Mouse (Mus musculus): Measurements from ENCODE around the gene Dmwd. TPM values are rescaled to one million over a fixed set of nuclear protein-coding genes. Genes with fewer than 3 reads are reported as not detected.

Gene Dmwd
- polyA plus RNA-seq, 1 experiment = 171 TPM

DNA sequence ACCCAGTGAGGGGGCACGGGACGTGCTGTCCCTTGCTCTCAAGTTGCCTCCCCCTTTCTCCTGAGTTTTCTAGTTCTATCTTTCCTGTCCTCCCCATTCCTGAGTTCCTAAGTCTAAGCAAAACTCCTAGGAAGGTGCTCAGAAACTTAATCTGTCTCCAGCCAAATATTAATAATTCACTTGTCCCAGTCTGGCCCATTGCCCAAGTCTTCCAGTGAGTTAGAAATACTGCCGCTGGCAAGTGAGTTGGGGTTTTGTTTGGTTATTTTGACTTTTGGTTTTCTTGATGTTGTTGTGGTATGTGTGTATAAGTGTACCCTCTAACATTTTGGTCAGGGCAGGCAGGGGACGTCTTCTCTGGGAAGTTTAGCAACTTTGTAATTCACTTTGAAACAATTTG is 45.7 kb downstream of the Dmwd start:
- TF ChIP-seq CTCF (IDR thresholded peaks at IDR 0.05; ENCODE audit: extremely low read depth, insufficient read depth, low read length) (no peak), POLR2A (IDR thresholded peaks at IDR 0.05; ENCODE audit: extremely low read depth, insufficient read depth, low read length) (no peak)
- Histone ChIP-seq H3K4me3 (ENCODE audit: insufficient read depth, low read length) (no peak overlapping the region), H3K4me1 (ENCODE audit: control insufficient read depth, insufficient read depth, low read length) (no peaks in the 10 kb centered on the region), H3K27ac (ENCODE audit: insufficient read depth, low read length) (no peak overlapping the region)

- 0 out of 2 replicates have a peak, but pooled peaks cover 1% of the 10 kb centered on the region for H3K4me1 ChIP-seq (ENCODE audit: control insufficient read depth, insufficient read depth, low read length)
- H3K27ac ChIP-seq (ENCODE audit: insufficient read depth, low read length) = no peak overlapping the region
- H3K4me3 ChIP-seq (ENCODE audit: insufficient read depth, low read length) = no peak overlapping the region
- no peak for TF ChIP-seq POLR2A (IDR thresholded peaks at IDR 0.05; ENCODE audit: extremely low read depth, insufficient read depth, low read length)
- no peak for TF ChIP-seq CTCF (IDR thresholded peaks at IDR 0.05; ENCODE audit: extremely low read depth, insufficient read depth, low read length)
Measured at GRCm38 (mm10) chr7:19124713-19125112, 48.7 kb downstream of the Dmwd start.

- no peak overlapping the region for H3K27ac ChIP-seq (ENCODE audit: insufficient read depth, low read length)
- 0 out of 2 replicates have a peak, but pooled peaks cover 1% of the 10 kb centered on the region for H3K4me1 ChIP-seq (ENCODE audit: control insufficient read depth, insufficient read depth, low read length)
- TF ChIP-seq POLR2A (IDR thresholded peaks at IDR 0.05; ENCODE audit: extremely low read depth, insufficient read depth, low read length) (no peak), CTCF (IDR thresholded peaks at IDR 0.05; ENCODE audit: extremely low read depth, insufficient read depth, low read length) (no peak)
Measured at GRCm38 (mm10) chr7:19127744-19128143, 51.7 kb downstream of the Dmwd start.

DNA sequence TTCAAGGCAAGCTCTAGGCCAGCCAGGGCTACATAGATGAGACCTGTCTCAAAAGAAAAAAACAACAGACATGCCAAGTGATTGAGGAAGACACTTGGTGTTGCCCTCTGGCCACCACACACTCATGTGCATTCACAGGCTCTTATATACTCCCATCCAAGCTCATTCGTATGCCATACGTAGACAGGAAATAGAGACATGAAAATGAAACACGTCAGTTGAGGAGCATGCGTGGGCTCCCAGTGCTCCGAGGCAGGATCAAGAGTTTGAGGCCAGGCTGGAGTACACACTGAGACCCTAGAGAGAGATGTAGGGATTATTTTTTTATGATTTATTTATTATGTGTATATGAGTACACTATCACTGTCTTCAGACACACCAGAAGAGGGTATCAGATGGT is 53.4 kb downstream of the Dmwd start:
- H3K27ac ChIP-seq (ENCODE audit: insufficient read depth, low read length) = no peak overlapping the region
- H3K4me1 ChIP-seq (ENCODE audit: control insufficient read depth, insufficient read depth, low read length) = 0 out of 2 replicates have a peak, but pooled peaks cover 1% of the 10 kb centered on the region
- H3K4me3 ChIP-seq (ENCODE audit: insufficient read depth, low read length) = no peak overlapping the region
- TF ChIP-seq POLR2A (IDR thresholded peaks at IDR 0.05; ENCODE audit: extremely low read depth, insufficient read depth, low read length) (no peak), CTCF (IDR thresholded peaks at IDR 0.05; ENCODE audit: extremely low read depth, insufficient read depth, low read length) (no peak)

More at GRCm38 (mm10) chr7:19127744-19128143, 51.7 kb downstream of the Dmwd start:
- no peak overlapping the region for H3K4me3 ChIP-seq (ENCODE audit: insufficient read depth, low read length)

GRCm38 (mm10) chr7:19130657-19131056 is 54.6 kb downstream of the Dmwd start:
- Histone ChIP-seq H3K27ac (ENCODE audit: insufficient read depth, low read length) (peak overlapping the region; percentile 76; the same call in 1 of the 2 replicates), H3K4me3 (ENCODE audit: insufficient read depth, low read length) (peak overlapping the region; percentile 30; the same call in 1 of the 2 replicates), H3K4me1 (ENCODE audit: control insufficient read depth, insufficient read depth, low read length) (0 out of 2 replicates have a peak, but pooled peaks cover 1% of the 10 kb centered on the region)
- TF ChIP-seq CTCF (IDR thresholded peaks at IDR 0.05; ENCODE audit: extremely low read depth, insufficient read depth, low read length) = no peak
- TF ChIP-seq POLR2A (IDR thresholded peaks at IDR 0.05; ENCODE audit: extremely low read depth, insufficient read depth, low read length) = no peak

DNA sequence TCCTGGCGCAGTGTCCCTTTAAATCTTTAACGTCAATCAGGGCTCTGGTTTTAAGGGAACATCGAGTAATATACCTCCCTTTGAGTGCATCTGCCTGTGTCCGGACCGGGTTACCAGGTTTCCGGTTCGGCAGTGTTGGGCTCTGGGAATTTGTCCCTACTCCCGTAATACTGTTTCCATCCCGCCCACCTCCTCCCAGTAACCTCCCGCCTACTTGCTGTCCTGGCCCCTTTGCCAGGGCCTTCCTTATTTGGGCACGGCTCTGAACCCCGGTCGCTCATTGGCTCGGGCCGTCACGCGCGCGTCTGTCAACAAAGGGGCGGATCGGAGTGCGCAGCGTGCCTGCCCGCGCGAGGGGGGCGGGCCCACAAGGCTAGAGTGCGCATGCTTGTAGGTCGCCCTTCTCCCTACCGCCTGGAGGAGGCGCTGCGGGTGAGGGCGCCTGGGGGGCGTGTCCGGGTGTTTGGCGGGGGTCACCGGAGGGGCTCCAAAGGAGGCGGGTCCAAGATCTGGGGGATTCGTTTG is 55.4 kb downstream of the Dmwd start:
- peaks cover 2% of the 10 kb centered on the region; the same call in 1 of the 2 replicates for H3K4me1 ChIP-seq (ENCODE audit: control insufficient read depth, insufficient read depth, low read length)
- TF ChIP-seq CTCF (IDR thresholded peaks at IDR 0.05; ENCODE audit: extremely low read depth, insufficient read depth, low read length) (peak; percentile 46), POLR2A (IDR thresholded peaks at IDR 0.05; ENCODE audit: extremely low read depth, insufficient read depth, low read length) (0 out of 2 replicates have a peak, but pooled peaks have one; percentile 15)
- peak overlapping the region; percentile 76 for H3K27ac ChIP-seq (ENCODE audit: insufficient read depth, low read length)
- peak overlapping the region; percentile 30 for H3K4me3 ChIP-seq (ENCODE audit: insufficient read depth, low read length)

Other genes with a start within 250 kb of the Dmwd start
- 2.5 and 2.6 TPM in 2 replicates for gene Mill2, start 236.3 kb upstream of the Dmwd start, polyA plus RNA-seq (2012; rRNA removed)
- gene Pglyrp1, start 204.9 kb upstream of the Dmwd start, polyA plus RNA-seq (2012; rRNA removed) = 15.7 and 16.0 TPM in 2 replicates
- 14.7 and 15.8 TPM in 2 replicates for gene Ccdc61, start 165.8 kb upstream of the Dmwd start, polyA plus RNA-seq (2012; rRNA removed)
- 22.3 and 23.3 TPM in 2 replicates for gene Nova2, start 150.3 kb upstream of the Dmwd start, polyA plus RNA-seq (2012; rRNA removed)
- gene Nanos2, start 88.8 kb upstream of the Dmwd start, polyA plus RNA-seq (2012; rRNA removed) = 2.8 and 3.3 TPM in 2 replicates
- 49.7 and 50.8 TPM in 2 replicates for gene Mypop, start 85.0 kb upstream of the Dmwd start, polyA plus RNA-seq (2012; rRNA removed)
- 27.2 and 28.5 TPM in 2 replicates for gene Irf2bp1, start 72.2 kb upstream of the Dmwd start, polyA plus RNA-seq (2012; rRNA removed)
- gene Foxa3, start 52.7 kb upstream of the Dmwd start, polyA plus RNA-seq (2012; rRNA removed) = not detected in 2 replicates
- 113 and 118 TPM in 2 replicates for gene Sympk, start 51.9 kb upstream of the Dmwd start, polyA plus RNA-seq (2012; rRNA removed)
- 0.10 and 0.17 TPM in 2 replicates for gene Rsph6a, start 21.5 kb upstream of the Dmwd start, polyA plus RNA-seq (2012; rRNA removed)
- gene Dmpk, start 7.6 kb downstream of the Dmwd start, polyA plus RNA-seq (2012; rRNA removed) = 40.9 and 47.6 TPM in 2 replicates
- 4.7 and 5.0 TPM in 2 replicates for gene Six5, start 18.4 kb downstream of the Dmwd start, polyA plus RNA-seq (2012; rRNA removed)
- 0.70 and 1.1 TPM in 2 replicates for gene Gm4969, start 42.1 kb downstream of the Dmwd start, polyA plus RNA-seq (2012; rRNA removed)
- gene Fbxo46, start 43.6 kb downstream of the Dmwd start, polyA plus RNA-seq (2012; rRNA removed) = 8.2 and 8.6 TPM in 2 replicates
- 16.2 and 17.4 TPM in 2 replicates for gene Qpctl, start 73.1 kb downstream of the Dmwd start, polyA plus RNA-seq (2012; rRNA removed)
- 88.2 and 92.1 TPM in 2 replicates for gene Snrpd2, start 73.5 kb downstream of the Dmwd start, polyA plus RNA-seq (2012; rRNA removed)
- gene Gipr, start 89.9 kb downstream of the Dmwd start, polyA plus RNA-seq (2012; rRNA removed) = 3.3 and 3.9 TPM in 2 replicates
- 156 and 157 TPM in 2 replicates for gene Eml2, start 100.2 kb downstream of the Dmwd start, polyA plus RNA-seq (2012; rRNA removed)
- gene Gpr4, start 136.3 kb downstream of the Dmwd start, polyA plus RNA-seq (2012; rRNA removed) = 6.1 and 6.5 TPM in 2 replicates
- 41.0 and 41.5 TPM in 2 replicates for gene Opa3, start 152.1 kb downstream of the Dmwd start, polyA plus RNA-seq (2012; rRNA removed)
- gene Vasp, start 195.6 kb downstream of the Dmwd start, polyA plus RNA-seq (2012; rRNA removed) = 15.3 and 16.5 TPM in 2 replicates
- gene Ppm1n, start 203.8 kb downstream of the Dmwd start, polyA plus RNA-seq (2012; rRNA removed) = 0.21 and 0.23 TPM in 2 replicates
- gene Rtn2, start 206.4 kb downstream of the Dmwd start, polyA plus RNA-seq (2012; rRNA removed) = 140 TPM in 2 replicates
- gene Fosb, start 233.8 kb downstream of the Dmwd start, polyA plus RNA-seq (2012; rRNA removed) = 5.1 and 7.1 TPM in 2 replicates

Measured in cortical plate, adult 2 months (tissue).